Mouse (Mus musculus): ENCODE data around the gene Gm3776.
"Not testable (repeated sequence)": the region's sequence is repeated elsewhere in the genome, so short reads cannot be mapped to it uniquely, and the experiment has no call there.

DNA sequence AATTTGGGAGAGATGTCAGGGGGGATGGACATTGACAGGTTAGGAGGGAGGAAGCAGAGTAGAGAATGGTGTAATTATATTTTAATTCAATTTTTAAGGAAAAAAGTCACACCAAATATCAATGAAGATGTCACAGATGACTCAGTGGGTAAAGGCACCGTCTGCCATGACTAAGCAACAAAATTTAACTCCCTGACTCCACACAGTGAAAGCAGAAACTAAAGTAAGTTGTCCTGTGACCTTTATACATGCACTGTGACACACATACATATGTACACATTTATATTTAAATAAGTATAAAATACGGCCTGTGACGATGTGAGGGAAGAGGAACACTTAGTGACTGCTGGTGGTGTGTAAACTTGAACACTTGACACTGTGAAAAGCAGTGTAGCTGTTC, 51.2 kb downstream of the Gm3776 start:
- TF ChIP-seq CTCF (conservative IDR thresholded peaks at IDR 0.05 in 1 of 2, IDR thresholded peaks at IDR 0.05 in 1 of 2; ENCODE audit: low read depth in 2 of 2, low read length in 2 of 2); ZNF384 (IDR thresholded peaks at IDR 0.05; ENCODE audit: low read depth, low read length); POLR2AphosphoS2 (IDR thresholded peaks at IDR 0.05; ENCODE audit: low read depth, low read length); TCF12 (IDR thresholded peaks at IDR 0.05; ENCODE audit: low read depth, low read length); MAZ (IDR thresholded peaks at IDR 0.05; ENCODE audit: low read depth, low read length); POLR2A (IDR thresholded peaks at IDR 0.05; ENCODE audit: low read depth, low read length): not testable (repeated sequence)
